Mouse (Mus musculus) embryonic facial prominence, embryonic 15.5 days (tissue): ENCODE data around the gene Btbd35f24. TPM values are rescaled to one million over a fixed set of nuclear protein-coding genes. Genes with fewer than 3 reads are reported as not detected.
"Not testable (repeated sequence)": the region's sequence is repeated elsewhere in the genome, so short reads cannot be mapped to it uniquely, and the experiment has no call there.

Experiments
- ATAC-seq: fragments of 200-750 bp; cut with Nextera tagmentation; 2 replicates; pipeline ENCODE4 v1.8.0; 2017; ENCODE audit warnings: low read depth, moderate TSS enrichment; ENCODE audit not compliant: insufficient number of reproducible peaks, low FRiP score, low TSS enrichment
- H3K27ac ChIP-seq: fragments of 300-500 bp; sonication (generic); replicated peaks from 2 replicates; pipeline ENCODE4 v1.5.1; 2015; ENCODE audit warnings: mild to moderate bottlenecking, inconsistent platforms
- H3K27me3 ChIP-seq: fragments of 300-500 bp; sonication (generic); 2 replicates; pipeline ENCODE4 v1.6.1; 2015; ENCODE audit warnings: inconsistent platforms
- H3K36me3 ChIP-seq: fragments of 300-500 bp; sonication (generic); 2 replicates; pipeline ENCODE4 v1.6.1; 2015; ENCODE audit warnings: mild to moderate bottlenecking, inconsistent platforms
- H3K4me1 ChIP-seq: fragments of 300-500 bp; sonication (generic); 2 replicates; pipeline ENCODE4 v1.6.1; 2015; ENCODE audit warnings: inconsistent platforms
- H3K4me2 ChIP-seq: fragments of 300-500 bp; sonication (generic); replicated peaks from 2 replicates; pipeline ENCODE4 v1.6.1; 2015; ENCODE audit warnings: mild to moderate bottlenecking, inconsistent platforms
- H3K4me3 ChIP-seq: fragments of 300-500 bp; sonication (generic); replicated peaks from 2 replicates; pipeline ENCODE4 v1.5.1; 2015; ENCODE audit warnings: mild to moderate bottlenecking, inconsistent platforms
- H3K9ac ChIP-seq: fragments of 300-500 bp; sonication (generic); 2 replicates; pipeline ENCODE4 v1.6.1; 2015; ENCODE audit warnings: inconsistent platforms
- H3K9me3 ChIP-seq: fragments of 300-500 bp; sonication (generic); replicated peaks from 2 replicates; pipeline ENCODE4 v1.6.1; 2016; ENCODE audit warnings: inconsistent platforms
- WGBS: fragments of 180-500 bp; shearing (Covaris S2); methylation state at CpG from one replicate; pipeline ENCODE4 v1.1.7; 2015; 5-methylcytosine and 5-hydroxymethylcytosine counted together
- polyA plus RNA-seq: library from polyadenylated mRNA; unstranded; fragments of >200 nt; fragmentation: Nextera tagmentation; extraction: Ambion mirVana; gene quantifications from 2 replicates; pipeline ENCODE4 v1.2.1, GENCODE M21; 2015

Btbd35f24 gene
- not detected in 2 replicates for polyA plus RNA-seq

GRCm38 (mm10) chrX:3195727-3196126 lies at the start of gene Btbd35f24:
Btbd35f24 (minus strand) TSS chrX:3195827.
- H3K36me3 ChIP-seq, ATAC-seq, H3K9ac ChIP-seq, H3K4me1 ChIP-seq, H3K4me3 ChIP-seq, H3K27ac ChIP-seq, H3K4me2 ChIP-seq, H3K9me3 ChIP-seq, H3K27me3 ChIP-seq: not testable (repeated sequence)
- 43% methylated on average over 1 of the region's 2 CpGs for WGBS

Other genes starting within 250 kb of the Btbd35f24 start
- not detected in 2 replicates for gene Btbd35f23, start 119.0 kb downstream of the Btbd35f24 start, polyA plus RNA-seq
- not detected in 2 replicates for gene Btbd35f11, start 247.9 kb upstream of the Btbd35f24 start, polyA plus RNA-seq